Comparison of ENCODE assay signal across 8 mouse cellular contexts in genomic region chr13:77135621-77135981, GRCm38 (mm10). TPM values are rescaled to one million over a fixed set of nuclear protein-coding genes. Genes with fewer than 3 reads are reported as not detected.
DNase-seq lines count a peak whose midpoint lies in the region; ATAC-seq lines count a peak whose summit lies in the region.

No protein-coding gene starts in this region.

- DNase-seq in neural tube, embryonic 11.5 days (ENCODE audit: low spot score), result no peak
- DNase-seq in neural tube, embryonic 10.5 days (ENCODE audit: extremely low spot score, low spot score), result no peak
- no peak for DNase-seq in forebrain, embryonic 10.5 days (ENCODE audit: extremely low spot score, low spot score)
- no peak for DNase-seq in liver, embryonic 11.5 days (ENCODE audit: low spot score)
- no peak for DNase-seq in cerebellum, postnatal 14 days
- no peak for DNase-seq in adrenal gland, postnatal 25 days
- no peak for DNase-seq in adrenal gland, adult (ENCODE audit: inconsistent age in 2 of 2, low spot score in 1 of 2)

- H3K27ac ChIP-seq in neural tube, embryonic 11.5 days (ENCODE audit: low read depth, low read length), result peak overlapping the region; percentile 79; the same call in 1 of the 2 replicates
- peak overlapping the region; percentile 94 for H3K27ac ChIP-seq in forebrain, embryonic 10.5 days
- H3K27ac ChIP-seq in liver, embryonic 11.5 days (ENCODE audit: low read depth, low read length), result no peak overlapping the region
- peak overlapping the region; percentile 92; the same call in 1 of the 2 replicates for H3K27ac ChIP-seq in stomach, embryonic 14.5 days (ENCODE audit: low read length)

- H3K4me1 ChIP-seq in neural tube, embryonic 11.5 days (ENCODE audit: control insufficient read depth, insufficient read depth, low read length), result no peaks in the 10 kb centered on the region
- H3K4me1 ChIP-seq in forebrain, embryonic 10.5 days, result peaks cover 23% of the 10 kb centered on the region
- no peaks in the 10 kb centered on the region; the same call in 1 of the 2 replicates for H3K4me1 ChIP-seq in liver, embryonic 11.5 days (replicated peaks; ENCODE audit: control insufficient read depth, insufficient read depth, low read length)
- no peaks in the 10 kb centered on the region for H3K4me1 ChIP-seq in stomach, embryonic 14.5 days (ENCODE audit: control insufficient read depth, insufficient read depth, low read length)

- H3K9me3 ChIP-seq in neural tube, embryonic 11.5 days (ENCODE audit: control insufficient read depth, low read length), result no peaks in the 10 kb centered on the region
- no peaks in the 10 kb centered on the region for H3K9me3 ChIP-seq in forebrain, embryonic 10.5 days
- H3K9me3 ChIP-seq in liver, embryonic 11.5 days (ENCODE audit: control insufficient read depth, low read length), result no peaks in the 10 kb centered on the region
- no peaks in the 10 kb centered on the region for H3K9me3 ChIP-seq in stomach, embryonic 14.5 days (ENCODE audit: control insufficient read depth, low read depth, low read length)

- peak overlapping the region; percentile 89 for H3K9ac ChIP-seq in neural tube, embryonic 11.5 days (ENCODE audit: low read length)
- peak overlapping the region; percentile 77 for H3K9ac ChIP-seq in liver, embryonic 11.5 days (ENCODE audit: low read depth, low read length)
- peak overlapping the region; percentile 29; the same call in 1 of the 2 replicates for H3K9ac ChIP-seq in stomach, embryonic 14.5 days (replicated peaks; ENCODE audit: low read depth, low read length)

- WGBS in neural tube, embryonic 11.5 days, result under 1% methylated on average over 11 of the region's 11 CpGs
- whole genome bisulfite sequencing in forebrain, embryonic 10.5 days, result 1% methylated on average over 11 of the region's 11 CpGs
- WGBS in liver, embryonic 11.5 days, result under 1% methylated on average over 11 of the region's 11 CpGs
- WGBS in stomach, embryonic 14.5 days, result under 1% methylated on average over 11 of the region's 11 CpGs

- peak overlapping the region; percentile 42 for H3K4me2 ChIP-seq in neural tube, embryonic 11.5 days (ENCODE audit: low read depth)
- peak overlapping the region; percentile 77 for H3K4me2 ChIP-seq in liver, embryonic 11.5 days
- peak overlapping the region; percentile 57 for H3K4me2 ChIP-seq in stomach, embryonic 14.5 days (replicated peaks; ENCODE audit: low read depth, low read length)

- H3K27me3 ChIP-seq in neural tube, embryonic 11.5 days (ENCODE audit: control insufficient read depth, insufficient read depth, low read length), result no peaks in the 10 kb centered on the region
- no peaks in the 10 kb centered on the region for H3K27me3 ChIP-seq in forebrain, embryonic 10.5 days (ENCODE audit: poor library complexity, severe bottlenecking)
- no peaks in the 10 kb centered on the region for H3K27me3 ChIP-seq in liver, embryonic 11.5 days (replicated peaks; ENCODE audit: control insufficient read depth, insufficient read depth, low read length)
- no peaks in the 10 kb centered on the region for H3K27me3 ChIP-seq in stomach, embryonic 14.5 days (ENCODE audit: control insufficient read depth, insufficient read depth, low read length)

- no peaks in the 10 kb centered on the region for H3K36me3 ChIP-seq in neural tube, embryonic 11.5 days (ENCODE audit: control insufficient read depth, insufficient read depth, low read length)
- peaks cover 4% of the 10 kb centered on the region; the same call in 1 of the 2 replicates for H3K36me3 ChIP-seq in forebrain, embryonic 10.5 days (replicated peaks)
- H3K36me3 ChIP-seq in liver, embryonic 11.5 days (ENCODE audit: control insufficient read depth, insufficient read depth, low read length), result no peaks in the 10 kb centered on the region
- H3K36me3 ChIP-seq in stomach, embryonic 14.5 days (ENCODE audit: control insufficient read depth, insufficient read depth, low read length), result no peaks in the 10 kb centered on the region

- H3K4me3 ChIP-seq in neural tube, embryonic 11.5 days (ENCODE audit: low read depth, low read length), result peak overlapping the region; percentile 95
- peak overlapping the region; percentile 92 for H3K4me3 ChIP-seq in forebrain, embryonic 10.5 days
- peak overlapping the region; percentile 78 for H3K4me3 ChIP-seq in liver, embryonic 11.5 days (ENCODE audit: low read depth, low read length)
- peak overlapping the region; percentile 96 for H3K4me3 ChIP-seq in stomach, embryonic 14.5 days (ENCODE audit: low read depth, low read length)

- ATAC-seq in neural tube, embryonic 11.5 days (ENCODE audit: insufficient read depth, low FRiP score, low TSS enrichment), result peak; percentile 70
- peak; percentile 54 for ATAC-seq in liver, embryonic 11.5 days (replicated peaks; ENCODE audit: low FRiP score)
- ATAC-seq in stomach, embryonic 14.5 days (ENCODE audit: insufficient number of reproducible peaks, insufficient read depth, low FRiP score, low read depth), result peak; percentile 65

RNA-seq across cellular contexts. Expression of gene 2210408I21Rik, which starts 0.3 kb away (rescaled TPM):
- 12.2 and 12.8 TPM in 2 replicates for polyA plus RNA-seq in neural tube, embryonic 11.5 days (2014; fragmentation: Nextera tagmentation; extraction: Ambion mirVana)
- 10.8 and 12.2 TPM in 2 replicates for polyA plus RNA-seq in forebrain, embryonic 10.5 days (2016; fragmentation: Nextera tagmentation; extraction: Ambion mirVana)
- 4.7 and 6.0 TPM in 2 replicates for polyA plus RNA-seq in liver, embryonic 11.5 days (2014; fragmentation: Nextera tagmentation; extraction: Ambion mirVana)
- polyA plus RNA-seq in stomach, embryonic 14.5 days (2014; fragmentation: Nextera tagmentation; extraction: Ambion mirVana), result 11.8 TPM in 2 replicates
- 11.2 TPM in 2 replicates for total RNA-seq in adrenal gland, postnatal 25 days (2021)

RNA-seq across cellular contexts. Expression of gene Slf1, which starts 0.3 kb away (rescaled TPM):
- 34.8 and 36.6 TPM in 2 replicates for polyA plus RNA-seq in neural tube, embryonic 11.5 days (2014; fragmentation: Nextera tagmentation; extraction: Ambion mirVana)
- 50.7 and 51.4 TPM in 2 replicates for polyA plus RNA-seq in forebrain, embryonic 10.5 days (2016; fragmentation: Nextera tagmentation; extraction: Ambion mirVana)
- polyA plus RNA-seq in liver, embryonic 11.5 days (2014; fragmentation: Nextera tagmentation; extraction: Ambion mirVana), result 33.5 and 34.2 TPM in 2 replicates
- polyA plus RNA-seq in stomach, embryonic 14.5 days (2014; fragmentation: Nextera tagmentation; extraction: Ambion mirVana), result 41.1 and 42.9 TPM in 2 replicates
- 13.5 and 15.8 TPM in 2 replicates for total RNA-seq in adrenal gland, postnatal 25 days (2021)

Comparison
In these comparisons a context has a peak if more than half of its experiments do, and no peak if none do; other contexts are left out.
1. H3K9ac ChIP-seq: peak in every context shown above with its lines; median percentile 89 in neural tube, embryonic 11.5 days; 77 in liver, embryonic 11.5 days; 29 in stomach, embryonic 14.5 days.